Mouse (Mus musculus): ENCODE results near the gene Scarf1. TPM values are rescaled to one million over a fixed set of nuclear protein-coding genes. Genes with fewer than 3 reads are reported as not detected.

Gene Scarf1
- polyA plus RNA-seq, 1 experiment = 1.0 TPM

DNA sequence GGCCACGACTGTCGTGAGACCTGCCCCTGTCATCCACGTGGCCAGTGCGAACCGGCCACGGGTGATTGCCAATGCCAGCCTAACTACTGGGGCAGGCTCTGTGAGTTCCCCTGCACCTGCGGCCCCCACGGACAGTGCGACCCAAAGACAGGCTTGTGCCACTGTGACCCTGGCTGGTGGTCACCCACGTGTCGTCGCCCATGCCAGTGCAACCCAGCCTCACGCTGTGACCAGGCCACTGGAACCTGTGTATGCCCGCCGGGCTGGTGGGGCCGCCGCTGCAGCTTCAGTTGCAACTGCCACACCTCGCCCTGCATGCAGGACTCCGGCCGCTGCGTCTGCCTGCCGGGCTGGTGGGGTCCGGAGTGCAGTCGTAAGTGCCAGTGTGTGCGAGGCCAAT, 1.8 kb downstream of the Scarf1 start:
- Histone ChIP-seq H3K4me1 (ENCODE audit: control insufficient read depth, insufficient read depth, low read length) (peaks cover 2% of the 10 kb centered on the region), H3K4me3 (ENCODE audit: low read depth, low read length) (peak overlapping the region; percentile 11), H3K27ac (ENCODE audit: insufficient read depth, low read length) (no peak overlapping the region), H3K27me3 (ENCODE audit: control insufficient read depth, insufficient read depth, low read length, poor library complexity, severe bottlenecking) (no peaks in the 10 kb centered on the region), H3K36me3 (ENCODE audit: control insufficient read depth, insufficient read depth, low read length, poor library complexity, severe bottlenecking) (no peaks in the 10 kb centered on the region), H3K9me3 (replicated peaks; ENCODE audit: control insufficient read depth, insufficient read depth, low read length, poor library complexity, severe bottlenecking) (no peaks in the 10 kb centered on the region), H3K9ac (ENCODE audit: low read depth, poor library complexity, severe bottlenecking) (no peak overlapping the region)
- TF ChIP-seq EP300 (IDR thresholded peaks at IDR 0.05; ENCODE audit: insufficient read depth, low read depth, low read length) (no peak), POLR2A (IDR thresholded peaks at IDR 0.05; ENCODE audit: insufficient read depth, low read length) (no peak), CTCF (IDR thresholded peaks at IDR 0.05; ENCODE audit: low read depth, low read length) (no peak)

GRCm38 (mm10) chr11:75519834-75520633, 6.7 kb downstream of the Scarf1 start:
- Histone ChIP-seq H3K27ac (ENCODE audit: insufficient read depth, low read length) (no peak overlapping the region), H3K9me3 (replicated peaks; ENCODE audit: control insufficient read depth, insufficient read depth, low read length, poor library complexity, severe bottlenecking) (no peaks in the 10 kb centered on the region), H3K36me3 (ENCODE audit: control insufficient read depth, insufficient read depth, low read length, poor library complexity, severe bottlenecking) (no peaks in the 10 kb centered on the region), H3K4me3 (ENCODE audit: low read depth, low read length) (peak overlapping the region; percentile 17; the same call in 1 of the 2 replicates), H3K9ac (ENCODE audit: low read depth, poor library complexity, severe bottlenecking) (no peak overlapping the region), H3K27me3 (ENCODE audit: control insufficient read depth, insufficient read depth, low read length, poor library complexity, severe bottlenecking) (no peaks in the 10 kb centered on the region), H3K4me1 (ENCODE audit: control insufficient read depth, insufficient read depth, low read length) (peaks cover 2% of the 10 kb centered on the region)
- TF ChIP-seq EP300 (IDR thresholded peaks at IDR 0.05; ENCODE audit: insufficient read depth, low read depth, low read length) = no peak
- no peak for TF ChIP-seq CTCF (IDR thresholded peaks at IDR 0.05; ENCODE audit: low read depth, low read length)
- TF ChIP-seq POLR2A (IDR thresholded peaks at IDR 0.05; ENCODE audit: insufficient read depth, low read length) = no peak

DNA sequence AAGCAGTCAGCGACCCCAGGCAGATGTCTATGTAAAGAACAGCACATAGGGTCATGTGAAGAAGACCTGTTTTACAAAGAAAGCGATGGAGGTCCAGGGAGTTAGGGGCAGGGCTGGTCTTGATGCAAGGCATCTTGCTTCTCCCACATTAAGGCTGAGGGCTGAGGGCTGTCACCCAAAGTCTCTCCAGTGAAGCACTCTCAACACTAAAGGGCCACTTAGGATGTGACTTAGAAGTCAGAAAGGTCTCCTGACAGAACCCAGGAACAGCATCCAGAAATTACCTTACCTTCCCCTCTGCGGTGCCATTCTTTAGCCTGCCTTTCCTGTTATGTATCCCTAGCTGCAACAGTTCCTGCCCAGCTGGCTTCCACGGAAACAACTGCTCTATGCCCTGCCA, 8.3 kb downstream of the Scarf1 start:
- no peak overlapping the region for H3K9ac ChIP-seq (ENCODE audit: low read depth, poor library complexity, severe bottlenecking)
- no peaks in the 10 kb centered on the region for H3K9me3 ChIP-seq (replicated peaks; ENCODE audit: control insufficient read depth, insufficient read depth, low read length, poor library complexity, severe bottlenecking)
- no peaks in the 10 kb centered on the region for H3K27me3 ChIP-seq (ENCODE audit: control insufficient read depth, insufficient read depth, low read length, poor library complexity, severe bottlenecking)
- peaks cover 2% of the 10 kb centered on the region for H3K4me1 ChIP-seq (ENCODE audit: control insufficient read depth, insufficient read depth, low read length)
- no peak overlapping the region for H3K27ac ChIP-seq (ENCODE audit: insufficient read depth, low read length)
- H3K36me3 ChIP-seq (ENCODE audit: control insufficient read depth, insufficient read depth, low read length, poor library complexity, severe bottlenecking) = no peaks in the 10 kb centered on the region
- no peak for TF ChIP-seq CTCF (IDR thresholded peaks at IDR 0.05; ENCODE audit: low read depth, low read length)
- no peak for TF ChIP-seq EP300 (IDR thresholded peaks at IDR 0.05; ENCODE audit: insufficient read depth, low read depth, low read length)
- TF ChIP-seq POLR2A (IDR thresholded peaks at IDR 0.05; ENCODE audit: insufficient read depth, low read length) = no peak
- no peak overlapping the region for H3K4me3 ChIP-seq (ENCODE audit: low read depth, low read length)

DNA sequence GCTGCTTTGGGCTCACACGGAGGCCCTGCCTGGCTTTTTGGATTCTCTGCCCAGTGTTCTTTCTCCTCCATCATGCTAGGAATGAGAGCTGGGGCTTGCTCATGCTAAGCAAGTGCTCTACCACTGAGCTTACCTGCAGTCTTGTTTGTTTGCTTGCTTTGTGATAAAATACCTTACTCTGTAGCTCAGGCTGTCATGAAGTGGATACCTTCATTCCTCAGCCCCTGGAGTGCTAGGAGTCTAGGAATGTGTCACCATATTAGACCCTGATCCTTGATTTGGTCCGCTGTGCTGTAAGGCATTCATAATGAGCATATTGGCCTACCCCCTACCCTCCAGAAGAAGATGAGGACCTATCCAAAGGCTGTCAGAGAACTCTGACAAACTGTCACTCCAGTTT, 9.5 kb downstream of the Scarf1 start:
- TF ChIP-seq CTCF (IDR thresholded peaks at IDR 0.05; ENCODE audit: low read depth, low read length) = no peak
- TF ChIP-seq POLR2A (IDR thresholded peaks at IDR 0.05; ENCODE audit: insufficient read depth, low read length) = no peak
- no peak for TF ChIP-seq EP300 (IDR thresholded peaks at IDR 0.05; ENCODE audit: insufficient read depth, low read depth, low read length)
- Histone ChIP-seq H3K9ac (ENCODE audit: low read depth, poor library complexity, severe bottlenecking) (no peak overlapping the region), H3K27ac (ENCODE audit: insufficient read depth, low read length) (no peak overlapping the region), H3K4me3 (ENCODE audit: low read depth, low read length) (no peak overlapping the region), H3K9me3 (replicated peaks; ENCODE audit: control insufficient read depth, insufficient read depth, low read length, poor library complexity, severe bottlenecking) (no peaks in the 10 kb centered on the region), H3K27me3 (ENCODE audit: control insufficient read depth, insufficient read depth, low read length, poor library complexity, severe bottlenecking) (no peaks in the 10 kb centered on the region), H3K36me3 (ENCODE audit: control insufficient read depth, insufficient read depth, low read length, poor library complexity, severe bottlenecking) (no peaks in the 10 kb centered on the region), H3K4me1 (ENCODE audit: control insufficient read depth, insufficient read depth, low read length) (peaks cover 2% of the 10 kb centered on the region)

DNA sequence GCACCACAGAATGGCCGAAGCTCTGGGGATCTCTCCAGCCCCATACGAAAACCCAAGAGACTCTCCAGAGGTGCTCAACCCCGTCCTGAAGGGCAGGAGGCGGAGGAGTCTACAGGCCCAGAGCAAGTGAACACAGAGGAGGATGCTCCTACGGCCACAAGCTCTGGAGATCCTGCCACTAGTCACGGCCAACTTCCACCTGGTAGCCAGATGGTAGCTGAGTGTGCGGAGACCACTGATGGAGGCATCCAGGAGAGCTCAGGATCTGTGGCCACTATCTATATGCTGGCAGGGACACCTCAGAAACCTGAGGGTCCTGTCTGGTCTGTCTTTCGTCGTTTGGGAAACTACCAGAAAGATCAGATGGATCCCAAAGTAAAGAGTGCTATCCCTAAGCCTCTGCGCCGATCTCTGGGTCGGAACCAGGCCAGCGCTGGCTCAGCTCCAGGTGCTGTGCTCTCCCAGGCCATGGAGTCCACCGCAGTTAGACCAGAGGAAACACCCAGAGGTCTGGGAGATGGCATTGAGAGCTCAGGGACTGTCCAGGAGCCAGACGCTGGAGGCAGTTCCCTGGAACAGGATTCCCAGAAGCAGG, 12.3 kb downstream of the Scarf1 start:
- H3K9me3 ChIP-seq (replicated peaks; ENCODE audit: control insufficient read depth, insufficient read depth, low read length, poor library complexity, severe bottlenecking) = no peaks in the 10 kb centered on the region
- H3K27me3 ChIP-seq (ENCODE audit: control insufficient read depth, insufficient read depth, low read length, poor library complexity, severe bottlenecking) = no peaks in the 10 kb centered on the region
- no peaks in the 10 kb centered on the region for H3K36me3 ChIP-seq (ENCODE audit: control insufficient read depth, insufficient read depth, low read length, poor library complexity, severe bottlenecking)
- 0 out of 2 replicates have a peak overlapping the region, but pooled peaks have one; percentile 12 for H3K4me3 ChIP-seq (ENCODE audit: low read depth, low read length)
- H3K27ac ChIP-seq (ENCODE audit: insufficient read depth, low read length) = no peak overlapping the region
- no peak overlapping the region for H3K9ac ChIP-seq (ENCODE audit: low read depth, poor library complexity, severe bottlenecking)
- TF ChIP-seq POLR2A (IDR thresholded peaks at IDR 0.05; ENCODE audit: insufficient read depth, low read length) (no peak), CTCF (IDR thresholded peaks at IDR 0.05; ENCODE audit: low read depth, low read length) (no peak), EP300 (IDR thresholded peaks at IDR 0.05; ENCODE audit: insufficient read depth, low read depth, low read length) (no peak)
- H3K4me1 ChIP-seq (ENCODE audit: control insufficient read depth, insufficient read depth, low read length) = no peaks in the 10 kb centered on the region

GRCm38 (mm10) chr11:75526943-75527342, 13.6 kb downstream of the Scarf1 start:
- H3K4me1 ChIP-seq (ENCODE audit: control insufficient read depth, insufficient read depth, low read length) = no peaks in the 10 kb centered on the region
- no peaks in the 10 kb centered on the region for H3K27me3 ChIP-seq (ENCODE audit: control insufficient read depth, insufficient read depth, low read length, poor library complexity, severe bottlenecking)
- TF ChIP-seq CTCF (IDR thresholded peaks at IDR 0.05; ENCODE audit: low read depth, low read length) (no peak), POLR2A (IDR thresholded peaks at IDR 0.05; ENCODE audit: insufficient read depth, low read length) (no peak), EP300 (IDR thresholded peaks at IDR 0.05; ENCODE audit: insufficient read depth, low read depth, low read length) (no peak)
- no peak overlapping the region for H3K9ac ChIP-seq (ENCODE audit: low read depth, poor library complexity, severe bottlenecking)
- no peaks in the 10 kb centered on the region for H3K9me3 ChIP-seq (replicated peaks; ENCODE audit: control insufficient read depth, insufficient read depth, low read length, poor library complexity, severe bottlenecking)
- no peak overlapping the region for H3K27ac ChIP-seq (ENCODE audit: insufficient read depth, low read length)
- no peaks in the 10 kb centered on the region for H3K36me3 ChIP-seq (ENCODE audit: control insufficient read depth, insufficient read depth, low read length, poor library complexity, severe bottlenecking)
- no peak overlapping the region for H3K4me3 ChIP-seq (ENCODE audit: low read depth, low read length)

Measured in ES-Bruce4 (cell line).